17 mouse cellular contexts compared by ENCODE assay signal in genomic region chr16:75837728-75838451, GRCm38 (mm10).
DNase-seq lines count a peak whose midpoint lies in the region; ATAC-seq and TF ChIP-seq lines count a peak whose summit lies in the region.
"Had no signal": no experiment of that assay in that cellular context is flagged by ENCODE, and none has a peak within 500 bp of the region (broad histone marks: within the 10 kb centered on the region; RNA-seq: fewer than 3 reads in every experiment).

No protein-coding gene starts in this region.

- TF ChIP-seq CTCF in CH12.LX (conservative IDR thresholded peaks at IDR 0.05 in 1 of 2, IDR thresholded peaks at IDR 0.05 in 1 of 2; ENCODE audit: low read depth in 2 of 2, low read length in 2 of 2) = no peak
- TF ChIP-seq CTCF in liver, postnatal 0 days (IDR thresholded peaks at IDR 0.05; ENCODE audit: low read depth) = no peak

- H3K9me3 ChIP-seq in CH12.LX (replicated peaks; ENCODE audit: low read length) = no peaks in the 10 kb centered on the region
- no peaks in the 10 kb centered on the region for H3K9me3 ChIP-seq in liver, postnatal 0 days (ENCODE audit: low read length)
- no peaks in the 10 kb centered on the region for H3K9me3 ChIP-seq in midbrain, embryonic 10.5 days (replicated peaks)
- H3K9me3 ChIP-seq: embryonic facial prominence, embryonic 12.5 days; forebrain, embryonic 12.5 days; heart, embryonic 13.5 days; hindbrain, embryonic 12.5 days; limb, embryonic 15.5 days; neural tube, embryonic 13.5 days had no signal

- 59% methylated on average over 5 of the region's 5 CpGs for WGBS in liver, postnatal 0 days (ENCODE audit: insufficient replicate concordance)
- 93% methylated on average over 5 of the region's 5 CpGs for WGBS in midbrain, embryonic 10.5 days

- in situ Hi-C loops in CH12.LX (cut with MboI; ENCODE audit: low pct_ligation_motif_present, low pct_unique_long_range_greater_than_20kb, low sequenced_read_pairs) = no loop called here

- no peak; the same call in 1 of the 2 replicates for TF ChIP-seq EP300 in CH12.LX (IDR thresholded peaks at IDR 0.05; ENCODE audit: low read length)
- TF ChIP-seq EP300 in liver, postnatal 0 days (IDR thresholded peaks at IDR 0.05; ENCODE audit: low read depth) = peak; percentile 98

- TF ChIP-seq RAD21 in CH12.LX (IDR thresholded peaks at IDR 0.05; ENCODE audit: low read depth, low read length) = no peak

- dilution Hi-C loops in CH12.LX (cut with MboI; ENCODE audit: extremely low pct_ligation_motif_present, extremely low pct_unique_long_range_greater_than_20kb, low sequenced_read_pairs) = no loop called here

- no peak overlapping the region for H3K4me3 ChIP-seq in CH12.LX (replicated peaks in 1 of 3; ENCODE audit: low read depth in 2 of 3, low read length in 2 of 3, poor library complexity in 1 of 3)
- no peak overlapping the region for H3K4me3 ChIP-seq in liver, postnatal 0 days (ENCODE audit: low read depth, low read length)
- no peak overlapping the region for H3K4me3 ChIP-seq in midbrain, embryonic 10.5 days
- H3K4me3 ChIP-seq: embryonic facial prominence, embryonic 12.5 days; forebrain, embryonic 12.5 days; heart, embryonic 13.5 days; hindbrain, embryonic 12.5 days; limb, embryonic 15.5 days; neural tube, embryonic 13.5 days had no signal

- ATAC-seq in activated CD4-positive, CD25-positive, alpha-beta regulatory T cell, adult 4 months = peak; percentile 36
- ATAC-seq in liver, postnatal 0 days = peak; percentile 94

- no peak for DNase-seq in CH12.LX (ENCODE audit: extremely low read depth)
- DNase-seq in induced T-regulatory cell, adult 2 months (ENCODE audit: low read depth) = peak; percentile 39
- no peak for DNase-seq in liver, postnatal 0 days
- no peak for DNase-seq in midbrain, embryonic 10.5 days (ENCODE audit: low spot score)
- DNase-seq in left cerebral cortex, adult 18-20 months (ENCODE audit: low spot score in 2 of 2) = no peak
- no peak for DNase-seq in lung, postnatal 10 days
- DNase-seq: adrenal gland, adult 8-10 months; cerebellum, postnatal 10 days; spleen, adult 18-20 months had no signal

- no peak for TF ChIP-seq POLR2A in CH12.LX (IDR thresholded peaks at IDR 0.05; ENCODE audit: low read depth, low read length)

- no peaks in the 10 kb centered on the region for H3K36me3 ChIP-seq in CH12.LX (replicated peaks in 1 of 2; ENCODE audit: control insufficient read depth in 1 of 2, insufficient read depth in 1 of 2, low read length in 1 of 2)
- no peaks in the 10 kb centered on the region for H3K36me3 ChIP-seq in liver, postnatal 0 days (replicated peaks; ENCODE audit: insufficient read depth, low read length)
- no peaks in the 10 kb centered on the region for H3K36me3 ChIP-seq in midbrain, embryonic 10.5 days
- H3K36me3 ChIP-seq: embryonic facial prominence, embryonic 12.5 days; forebrain, embryonic 12.5 days; heart, embryonic 13.5 days; hindbrain, embryonic 12.5 days; limb, embryonic 15.5 days; neural tube, embryonic 13.5 days had no signal

- H3K4me2 ChIP-seq in CH12.LX (ENCODE audit: insufficient read depth, low read depth, poor library complexity, severe bottlenecking) = peak overlapping the region; percentile 32; the same call in 1 of the 2 replicates
- peak overlapping the region; percentile 49 for H3K4me2 ChIP-seq in liver, postnatal 0 days (ENCODE audit: low read depth, low read length)
- H3K4me2 ChIP-seq: embryonic facial prominence, embryonic 12.5 days; forebrain, embryonic 12.5 days; heart, embryonic 13.5 days; hindbrain, embryonic 12.5 days; limb, embryonic 15.5 days; neural tube, embryonic 13.5 days had no signal

- H3K27ac ChIP-seq in CH12.LX (ENCODE audit: insufficient read depth, low read depth) = no peak overlapping the region
- peak overlapping the region; percentile 79 for H3K27ac ChIP-seq in liver, postnatal 0 days (ENCODE audit: low read depth)
- H3K27ac ChIP-seq in midbrain, embryonic 10.5 days (replicated peaks) = no peak overlapping the region
- H3K27ac ChIP-seq: embryonic facial prominence, embryonic 12.5 days; forebrain, embryonic 12.5 days; heart, embryonic 13.5 days; hindbrain, embryonic 12.5 days; limb, embryonic 15.5 days; macrophage; neural tube, embryonic 13.5 days had no signal

- H3K27me3 ChIP-seq in CH12.LX (replicated peaks) = no peaks in the 10 kb centered on the region
- H3K27me3 ChIP-seq in liver, postnatal 0 days (ENCODE audit: insufficient read depth, low read length) = no peaks in the 10 kb centered on the region
- H3K27me3 ChIP-seq in midbrain, embryonic 10.5 days (ENCODE audit: low read depth, poor library complexity, severe bottlenecking) = no peaks in the 10 kb centered on the region
- H3K27me3 ChIP-seq: embryonic facial prominence, embryonic 12.5 days; forebrain, embryonic 12.5 days; heart, embryonic 13.5 days; hindbrain, embryonic 12.5 days; limb, embryonic 15.5 days; neural tube, embryonic 13.5 days had no signal

- no peaks in the 10 kb centered on the region for H3K79me2 ChIP-seq in CH12.LX (replicated peaks; ENCODE audit: control insufficient read depth, extremely low read depth, insufficient read depth, poor library complexity, severe bottlenecking)

- no peak overlapping the region for H3K9ac ChIP-seq in CH12.LX (ENCODE audit: insufficient read depth, low read depth)
- H3K9ac ChIP-seq in liver, postnatal 0 days (replicated peaks) = no peak overlapping the region
- H3K9ac ChIP-seq: embryonic facial prominence, embryonic 12.5 days; forebrain, embryonic 12.5 days; heart, embryonic 13.5 days; hindbrain, embryonic 12.5 days; limb, embryonic 15.5 days; neural tube, embryonic 13.5 days had no signal

- H3K4me1 ChIP-seq in CH12.LX (ENCODE audit: control insufficient read depth in 1 of 2, insufficient read depth in 2 of 2) = peaks cover 0 to 7% of the 10 kb centered on the region in 2 experiments; a peak in 2 of 4 replicates
- peaks cover 8% of the 10 kb centered on the region for H3K4me1 ChIP-seq in liver, postnatal 0 days (ENCODE audit: insufficient read depth)
- no peaks in the 10 kb centered on the region for H3K4me1 ChIP-seq in midbrain, embryonic 10.5 days
- H3K4me1 ChIP-seq: embryonic facial prominence, embryonic 12.5 days; forebrain, embryonic 12.5 days; heart, embryonic 13.5 days; hindbrain, embryonic 12.5 days; limb, embryonic 15.5 days; neural tube, embryonic 13.5 days had no signal

TF ChIP-seq in CH12.LX, 34 proteins besides CTCF, POLR2A, EP300 and RAD21:
- TF ChIP-seq IRF4 (IDR thresholded peaks at IDR 0.05; ENCODE audit: low read depth, low read length) (peak; percentile 64; the same call in 1 of the 2 replicates), ETS1 (conservative IDR thresholded peaks at IDR 0.05; ENCODE audit: low read depth, low read length) (peak; percentile 15; the same call in 1 of the 2 replicates), JUND (conservative IDR thresholded peaks at IDR 0.05; ENCODE audit: low read depth, low read length) (peak; percentile 33; the same call in 1 of the 2 replicates), NELFE (IDR thresholded peaks at IDR 0.05; ENCODE audit: low read depth, low read length) (no peak), BHLHE40 (IDR thresholded peaks at IDR 0.05; ENCODE audit: low read depth, low read length) (no peak), USF2 (conservative IDR thresholded peaks at IDR 0.05; ENCODE audit: low read depth, low read length) (no peak), MAFK (IDR thresholded peaks at IDR 0.05; ENCODE audit: insufficient replicate concordance, low read length) (0 out of 2 replicates have a peak, but pooled peaks have one; percentile 25)
